ENCODE assay signal across 9 mouse cellular contexts in the genomic region with DNA sequence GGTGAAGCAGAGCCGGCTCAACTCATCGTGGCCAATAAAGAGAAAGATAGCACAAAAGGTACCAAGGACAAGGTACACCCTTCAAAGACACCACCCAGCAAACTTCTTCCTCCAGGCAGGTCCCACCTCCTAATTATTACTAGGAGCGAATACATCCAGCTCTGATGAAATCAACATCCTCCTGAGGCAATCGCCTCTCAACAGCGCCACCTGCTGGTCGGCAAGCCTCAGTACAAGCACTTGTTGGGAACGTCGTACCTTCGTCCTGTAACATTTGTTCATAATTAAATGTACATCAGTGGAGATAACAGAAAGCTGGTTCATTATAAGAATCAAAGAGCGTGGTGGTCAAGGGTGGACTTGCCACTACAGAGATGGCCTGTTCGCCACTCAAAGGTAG. TPM values are rescaled to one million over a fixed set of nuclear protein-coding genes. Genes with fewer than 3 reads are reported as not detected.
A peak's percentile ranks its signal among the peaks of the same experiment; 100 is the strongest.
DNase-seq lines count a peak whose midpoint lies in the region; ATAC-seq and TF ChIP-seq lines count a peak whose summit lies in the region.
"Had no signal": no experiment of that assay in that cellular context is flagged by ENCODE, and none has a peak within 500 bp of the region (broad histone marks: within the 10 kb centered on the region; RNA-seq: fewer than 3 reads in every experiment).

No protein-coding gene starts in this region.

- no peaks in the 10 kb centered on the region for H3K9me3 ChIP-seq in hindbrain, embryonic 11.5 days (ENCODE audit: control insufficient read depth, low read length)
- H3K9me3 ChIP-seq in hindbrain, embryonic 12.5 days (replicated peaks) = no peaks in the 10 kb centered on the region
- no peaks in the 10 kb centered on the region for H3K9me3 ChIP-seq in ES-Bruce4 (replicated peaks; ENCODE audit: control insufficient read depth, insufficient read depth, low read length, poor library complexity, severe bottlenecking)
- H3K9me3 ChIP-seq: midbrain, embryonic 12.5 days had no signal

- peak; percentile 97 for TF ChIP-seq CTCF in ES-Bruce4 (IDR thresholded peaks at IDR 0.05; ENCODE audit: low read depth, low read length)

- WGBS in hindbrain, embryonic 11.5 days = 18% methylated on average over 11 of the region's 11 CpGs
- 20% methylated on average over 11 of the region's 11 CpGs for WGBS in hindbrain, embryonic 12.5 days

- no peak overlapping the region for H3K9ac ChIP-seq in hindbrain, embryonic 11.5 days (ENCODE audit: low read depth, low read length)
- H3K9ac ChIP-seq in hindbrain, embryonic 12.5 days = no peak overlapping the region
- H3K9ac ChIP-seq in ES-Bruce4 (ENCODE audit: low read depth, poor library complexity, severe bottlenecking) = no peak overlapping the region
- H3K9ac ChIP-seq: midbrain, embryonic 12.5 days had no signal

- H3K4me1 ChIP-seq in hindbrain, embryonic 11.5 days (replicated peaks; ENCODE audit: control insufficient read depth, insufficient read depth, low read length) = no peaks in the 10 kb centered on the region
- H3K4me1 ChIP-seq in hindbrain, embryonic 12.5 days = no peaks in the 10 kb centered on the region
- H3K4me1 ChIP-seq in ES-Bruce4 (ENCODE audit: control insufficient read depth, insufficient read depth, low read length) = peaks cover under 1% of the 10 kb centered on the region
- H3K4me1 ChIP-seq: midbrain, embryonic 12.5 days had no signal

- 0 out of 2 replicates have a peak, but pooled peaks have one; percentile 7 for TF ChIP-seq EP300 in ES-Bruce4 (IDR thresholded peaks at IDR 0.05; ENCODE audit: insufficient read depth, low read depth, low read length)

- DNase-seq in hindbrain, embryonic 11.5 days (ENCODE audit: low spot score) = peak; percentile 81
- peak; percentile 44 for DNase-seq in c-Kit-positive CD71-negative TER-119-negative erythroid progenitor cells, embryonic 14.5 days (ENCODE audit: low read depth)
- DNase-seq in frontal cortex, postnatal 14 days (ENCODE audit: low spot score in 2 of 2) = peak; percentile 48 to 65
- DNase-seq in layer of hippocampus, postnatal 25 days (ENCODE audit: extremely low spot score in 1 of 2, low spot score in 1 of 2) = peak; percentile 54 to 89
- peak; percentile 54 for DNase-seq in thymus, postnatal 0 days (ENCODE audit: low spot score)

- H3K4me3 ChIP-seq in hindbrain, embryonic 11.5 days (ENCODE audit: low read depth, low read length) = no peak overlapping the region
- no peak overlapping the region for H3K4me3 ChIP-seq in hindbrain, embryonic 12.5 days
- H3K4me3 ChIP-seq in ES-Bruce4 (ENCODE audit: low read depth, low read length) = no peak overlapping the region
- H3K4me3 ChIP-seq: midbrain, embryonic 12.5 days had no signal

- no peaks in the 10 kb centered on the region for H3K27me3 ChIP-seq in hindbrain, embryonic 11.5 days (ENCODE audit: control insufficient read depth, insufficient read depth, low read length)
- H3K27me3 ChIP-seq in hindbrain, embryonic 12.5 days = no peaks in the 10 kb centered on the region
- H3K27me3 ChIP-seq in ES-Bruce4 (ENCODE audit: control insufficient read depth, insufficient read depth, low read length, poor library complexity, severe bottlenecking) = no peaks in the 10 kb centered on the region
- H3K27me3 ChIP-seq: midbrain, embryonic 12.5 days had no signal

- ATAC-seq in hindbrain, embryonic 11.5 days (ENCODE audit: low FRiP score) = 0 out of 2 replicates have a peak, but pooled peaks have one; percentile 4
- no peak for ATAC-seq in hindbrain, embryonic 12.5 days (ENCODE audit: low FRiP score)
- ATAC-seq in monocyte, adult 5-6 weeks (replicated peaks; ENCODE audit: insufficient number of reproducible peaks, low FRiP score, low TSS enrichment, poor library complexity, severe bottlenecking) = peak; percentile 74

- H3K27ac ChIP-seq in hindbrain, embryonic 11.5 days (ENCODE audit: low read depth, low read length) = no peak overlapping the region
- no peak overlapping the region for H3K27ac ChIP-seq in hindbrain, embryonic 12.5 days
- H3K27ac ChIP-seq in ES-Bruce4 (ENCODE audit: insufficient read depth, low read length) = no peak overlapping the region
- H3K27ac ChIP-seq: midbrain, embryonic 12.5 days had no signal

- H3K36me3 ChIP-seq in hindbrain, embryonic 11.5 days (ENCODE audit: control insufficient read depth, insufficient read depth, low read length) = no peaks in the 10 kb centered on the region
- no peaks in the 10 kb centered on the region for H3K36me3 ChIP-seq in hindbrain, embryonic 12.5 days
- H3K36me3 ChIP-seq in ES-Bruce4 (ENCODE audit: control insufficient read depth, insufficient read depth, low read length, poor library complexity, severe bottlenecking) = no peaks in the 10 kb centered on the region
- H3K36me3 ChIP-seq: midbrain, embryonic 12.5 days had no signal

- no peak for TF ChIP-seq POLR2A in ES-Bruce4 (IDR thresholded peaks at IDR 0.05; ENCODE audit: insufficient read depth, low read length)

- no peak overlapping the region for H3K4me2 ChIP-seq in hindbrain, embryonic 11.5 days (replicated peaks; ENCODE audit: low read depth, low read length)
- H3K4me2 ChIP-seq in hindbrain, embryonic 12.5 days (replicated peaks) = no peak overlapping the region
- H3K4me2 ChIP-seq: midbrain, embryonic 12.5 days had no signal

RNA-seq across cellular contexts. Expression of a gene that starts 18.1 kb away (rescaled TPM):
- 80.0 and 88.5 TPM in 2 replicates for polyA plus RNA-seq in hindbrain, embryonic 11.5 days (2014; fragmentation: Nextera tagmentation; extraction: Ambion mirVana)
- polyA plus RNA-seq in hindbrain, embryonic 12.5 days (2016; fragmentation: Nextera tagmentation; extraction: Ambion mirVana) = 69.8 and 70.2 TPM in 2 replicates
- 85.7 and 88.8 TPM in 2 replicates for polyA plus RNA-seq in ES-Bruce4 (2011; ENCODE audit: insufficient read depth, insufficient read length, low read depth, missing spikeins)
- 10 to 100 TPM; 64.2 to 64.3 TPM for total RNA-seq in layer of hippocampus, postnatal 25 days (2021)
- 39.1 to 56.7 TPM (median 53.9 TPM) in 3 replicates for total RNA-seq in monocyte, adult 5-6 weeks (2017)
- 26.5 and 32.3 TPM in 2 replicates for polyA plus RNA-seq in thymus, postnatal 0 days (2015; fragmentation: Nextera tagmentation; extraction: Ambion mirVana)

RNA-seq across cellular contexts. Expression of a gene that starts 18.3 kb away (rescaled TPM):
- 16.4 and 17.1 TPM in 2 replicates for polyA plus RNA-seq in hindbrain, embryonic 11.5 days (2014; fragmentation: Nextera tagmentation; extraction: Ambion mirVana)
- 16.3 and 16.7 TPM in 2 replicates for polyA plus RNA-seq in hindbrain, embryonic 12.5 days (2016; fragmentation: Nextera tagmentation; extraction: Ambion mirVana)
- polyA plus RNA-seq in ES-Bruce4 (2011; ENCODE audit: insufficient read depth, insufficient read length, low read depth, missing spikeins) = 22.9 and 24.7 TPM in 2 replicates
- total RNA-seq in layer of hippocampus, postnatal 25 days (2021) = 10 to 100 TPM; 36.9 to 50.0 TPM
- total RNA-seq in monocyte, adult 5-6 weeks (2017) = 6.5 to 17.5 TPM (median 11.3 TPM) in 3 replicates
- polyA plus RNA-seq in thymus, postnatal 0 days (2015; fragmentation: Nextera tagmentation; extraction: Ambion mirVana) = 16.2 and 16.7 TPM in 2 replicates
